Mouse (Mus musculus) frontal cortex, postnatal 10 days (tissue): ENCODE measurements around the gene Rp9.
"Not testable (repeated sequence)": the region's sequence is repeated elsewhere in the genome, so short reads cannot be mapped to it uniquely, and the experiment has no call there.

Experiments used
- DNase-seq, 2 experiments: peaks; one replicate each; pipeline ENCODE4 v3.0.0; 2022; ENCODE audit warnings: low spot score in 2 of 2, mixed read lengths in 1 of 2

Rp9 gene

DNA sequence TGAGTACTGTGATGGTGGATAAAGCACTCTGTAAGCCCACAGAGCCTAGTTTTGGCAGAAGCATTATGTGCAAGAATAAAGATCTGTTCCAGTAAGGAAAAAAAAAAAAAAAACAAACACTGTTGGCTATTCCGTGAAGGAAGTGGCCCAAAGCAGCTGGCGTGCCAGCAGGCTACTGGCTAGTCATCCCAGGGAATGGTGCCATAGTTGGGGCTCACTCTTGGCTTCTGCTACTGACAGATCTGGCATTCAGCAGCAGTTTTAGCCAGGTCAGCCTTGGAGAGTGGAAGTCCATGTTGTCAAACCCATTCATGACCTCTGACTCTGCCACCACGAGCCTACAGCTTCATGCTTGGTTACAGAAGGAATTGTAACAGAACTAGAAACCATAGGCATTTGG, 7.6 kb downstream of the Rp9 start:
- DNase-seq = peak in 1 of 2 experiments; percentile 44

DNA sequence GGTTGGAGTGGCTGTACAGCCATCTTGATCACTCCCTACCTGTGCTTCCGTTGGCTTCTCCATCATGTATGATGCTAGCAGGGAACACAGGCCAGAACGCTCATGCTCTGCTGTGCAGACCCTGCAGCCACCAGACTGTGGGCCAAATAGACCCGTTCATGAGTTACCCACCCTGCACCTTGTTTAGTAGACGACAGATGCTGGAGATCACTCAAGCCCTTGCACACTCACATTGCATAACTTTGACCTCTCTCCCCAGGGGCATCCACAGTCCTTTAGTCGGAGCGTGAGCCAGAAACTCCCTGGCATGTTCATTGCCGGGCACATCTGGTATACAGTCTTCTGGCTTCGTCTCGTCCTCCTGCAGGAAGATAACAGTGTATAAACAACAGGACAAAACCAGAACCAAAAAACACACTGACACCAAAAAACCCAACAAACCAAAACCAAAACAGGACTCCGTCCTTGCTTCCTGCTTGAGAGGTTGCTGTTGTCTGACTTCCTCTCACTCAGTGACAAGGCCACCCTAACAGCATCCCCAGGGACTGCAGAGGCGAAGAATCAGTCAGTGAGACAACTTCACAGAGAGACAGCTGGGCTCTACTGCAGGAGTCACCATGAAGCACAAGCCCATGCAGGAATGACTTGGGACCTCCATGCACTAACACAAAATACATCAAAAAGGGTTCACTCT, 12.3 kb downstream of the Rp9 start:
- no peak for DNase-seq

GRCm38 (mm10) chr9:22455041-22455440, 14.5 kb downstream of the Rp9 start:
- no peak for DNase-seq

DNA sequence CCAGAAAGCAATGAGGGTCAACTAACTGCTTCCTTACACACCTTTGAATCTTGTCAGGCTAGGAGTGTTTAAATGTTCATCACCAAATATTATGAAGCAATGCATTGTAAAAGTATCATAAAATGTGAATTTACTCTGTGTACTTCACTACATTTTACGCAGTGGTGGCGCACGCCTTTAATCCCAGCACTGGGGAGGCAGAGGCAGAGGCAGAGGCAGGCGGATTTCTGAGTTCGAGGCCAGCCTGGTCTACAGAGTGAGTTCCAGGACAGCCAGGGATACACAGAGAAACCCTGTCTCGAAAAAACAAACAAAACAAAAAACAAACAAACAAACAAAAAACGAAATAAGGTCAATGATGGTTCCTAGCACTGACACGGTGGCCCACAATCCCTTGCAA, 15.6 kb downstream of the Rp9 start, which contains the start of gene Gm17545:
Gm17545 (plus strand) TSS at position 301 of the 400 bp plus-strand sequence.
- DNase-seq = not testable (repeated sequence)

DNA sequence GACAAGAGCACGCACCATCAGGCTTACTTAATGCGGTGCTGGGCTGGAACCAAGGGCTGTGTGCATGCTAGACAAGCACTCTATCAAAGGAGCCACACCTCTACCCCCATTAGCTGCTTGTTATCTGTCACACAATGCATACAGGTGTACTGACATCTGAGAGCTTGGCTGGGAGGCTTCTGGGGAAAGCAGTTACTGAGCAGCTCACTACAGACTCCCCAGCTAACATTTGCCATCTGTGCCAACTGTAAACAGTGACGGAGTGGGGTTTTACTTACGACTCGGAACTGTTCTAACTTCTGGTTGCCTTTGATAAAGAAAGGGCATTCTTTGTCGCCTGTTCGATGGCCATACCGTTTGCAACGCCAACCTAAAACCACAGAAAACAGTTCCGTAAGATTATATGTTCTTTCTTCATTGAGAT, 16.0 kb downstream of the Rp9 start:
- no peak for DNase-seq

DNA sequence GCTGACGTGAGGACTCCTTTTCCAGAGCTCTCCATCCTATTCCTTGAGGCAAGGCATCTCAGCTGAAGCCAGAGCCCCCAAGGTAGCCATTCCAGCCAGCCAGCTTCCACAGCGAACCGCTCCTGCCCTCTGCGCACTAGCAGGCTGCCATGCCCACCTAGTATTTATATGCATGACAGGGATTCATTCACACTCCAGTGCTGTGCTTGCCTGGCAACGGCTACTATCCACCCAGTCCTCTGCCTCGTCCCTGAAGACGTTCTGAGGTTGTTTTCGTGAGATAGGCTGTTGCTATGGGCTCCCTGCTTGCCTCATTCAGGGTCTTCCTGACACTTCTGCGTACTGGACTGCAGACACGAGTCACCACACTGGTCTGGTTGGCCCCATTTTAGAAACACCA, 16.8 kb downstream of the Rp9 start:
- no peak for DNase-seq

DNA sequence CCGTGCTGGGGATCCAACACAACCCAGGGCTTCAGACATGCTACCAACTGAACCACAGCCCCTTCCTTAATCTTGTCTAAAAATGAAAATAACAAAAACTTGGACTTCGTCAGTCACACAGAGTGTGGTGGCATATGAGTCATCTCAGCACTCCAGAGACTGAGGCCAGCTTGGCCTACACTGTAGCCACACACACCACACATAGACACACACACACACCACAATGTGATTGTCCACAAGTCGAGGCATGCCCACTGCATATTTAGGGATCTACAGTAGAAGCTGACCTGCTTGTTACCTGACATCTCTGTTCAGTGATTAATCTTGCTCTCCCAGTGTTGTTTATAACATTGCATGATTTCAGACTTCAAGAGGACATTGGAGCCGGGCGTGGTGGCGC, 20.3 kb downstream of the Rp9 start:
- no peak for DNase-seq

DNA sequence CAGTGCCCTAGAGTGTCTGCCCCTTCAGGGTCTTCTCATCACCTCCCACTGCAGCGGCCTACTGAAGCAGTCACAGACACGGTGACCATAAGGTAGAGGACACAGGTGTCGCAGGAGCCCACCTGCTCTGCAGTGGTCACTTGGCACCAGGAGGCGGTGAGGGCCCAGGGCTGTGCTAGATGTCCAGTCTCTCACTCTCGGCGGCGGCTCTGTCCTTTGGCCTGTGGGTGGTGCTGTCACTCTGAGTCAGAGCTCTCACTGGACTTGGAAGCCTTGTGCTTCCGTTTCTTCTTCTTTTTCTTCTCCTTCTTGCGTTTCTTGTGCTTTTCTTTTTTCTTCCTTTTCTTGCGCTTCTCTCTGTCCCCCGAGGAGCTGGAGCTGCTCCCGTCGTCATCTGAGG, 21.1 kb downstream of the Rp9 start:
- DNase-seq = no peak

GRCm38 (mm10) chr9:22447213-22447612, 22.3 kb downstream of the Rp9 start:
- no peak for DNase-seq

DNA sequence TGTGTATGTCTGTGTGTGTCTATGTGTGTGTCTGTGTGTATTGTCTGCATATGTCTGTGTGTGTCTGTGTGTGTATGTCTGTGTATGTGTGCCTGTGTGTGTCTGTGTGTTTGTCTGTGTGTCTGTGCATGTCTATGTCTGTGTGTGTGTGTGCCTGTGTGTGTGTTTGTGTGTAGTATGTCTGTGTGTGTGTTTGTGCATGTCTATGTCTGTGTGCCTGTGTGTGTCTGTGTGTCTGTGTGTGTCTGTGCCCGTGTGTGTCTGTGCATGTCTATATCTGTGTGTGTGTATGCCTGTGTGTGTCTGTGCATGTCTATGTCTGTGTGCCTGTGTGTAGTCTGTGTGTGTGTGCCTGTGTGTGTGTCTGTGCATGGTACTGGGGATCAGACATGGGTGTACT, 24.4 kb downstream of the Rp9 start:
- no peak for DNase-seq

DNA sequence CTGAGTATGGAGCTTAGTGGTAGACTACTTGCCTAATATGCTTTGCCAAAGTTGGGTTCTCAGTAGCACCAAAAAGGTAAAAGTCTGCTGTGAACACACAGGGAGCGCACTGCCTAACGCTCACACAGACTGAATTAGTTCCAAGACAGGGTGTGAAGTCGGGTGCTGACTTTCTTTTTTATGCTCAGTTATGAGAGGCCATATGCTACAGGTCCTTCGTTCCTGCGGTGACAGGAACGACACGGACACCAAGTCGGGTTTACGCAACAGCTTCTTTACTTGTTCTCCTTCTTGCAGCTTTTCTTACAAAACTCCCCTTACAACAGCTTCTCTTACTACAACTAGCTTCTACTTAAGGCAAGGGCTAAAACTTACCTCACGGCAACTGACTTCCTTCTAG, 26.4 kb downstream of the Rp9 start:
- no peak for DNase-seq

DNA sequence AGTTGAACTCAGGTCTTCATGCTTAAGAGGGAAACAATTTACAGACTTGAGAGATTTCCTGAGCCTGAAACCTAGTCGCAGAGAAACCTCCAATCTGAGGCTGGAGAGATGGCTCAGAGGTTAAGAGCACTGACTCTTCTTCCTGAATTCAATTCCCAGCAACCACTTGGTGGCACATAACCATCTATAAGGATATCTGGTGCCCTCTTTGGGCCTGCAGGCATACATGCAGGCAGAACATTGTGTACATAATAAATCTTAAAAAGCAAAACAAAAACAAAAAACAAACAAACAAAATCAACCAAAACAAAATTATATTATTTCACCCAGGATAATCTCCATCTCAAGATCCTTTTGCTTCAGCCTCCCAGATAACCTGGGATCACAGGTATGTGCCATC, 30.7 kb downstream of the Rp9 start:
- DNase-seq = no peak

GRCm38 (mm10) chr9:22434101-22434500, 35.4 kb downstream of the Rp9 start:
- DNase-seq = no peak

GRCm38 (mm10) chr9:22433221-22433620, 36.3 kb downstream of the Rp9 start:
- no peak for DNase-seq

DNA sequence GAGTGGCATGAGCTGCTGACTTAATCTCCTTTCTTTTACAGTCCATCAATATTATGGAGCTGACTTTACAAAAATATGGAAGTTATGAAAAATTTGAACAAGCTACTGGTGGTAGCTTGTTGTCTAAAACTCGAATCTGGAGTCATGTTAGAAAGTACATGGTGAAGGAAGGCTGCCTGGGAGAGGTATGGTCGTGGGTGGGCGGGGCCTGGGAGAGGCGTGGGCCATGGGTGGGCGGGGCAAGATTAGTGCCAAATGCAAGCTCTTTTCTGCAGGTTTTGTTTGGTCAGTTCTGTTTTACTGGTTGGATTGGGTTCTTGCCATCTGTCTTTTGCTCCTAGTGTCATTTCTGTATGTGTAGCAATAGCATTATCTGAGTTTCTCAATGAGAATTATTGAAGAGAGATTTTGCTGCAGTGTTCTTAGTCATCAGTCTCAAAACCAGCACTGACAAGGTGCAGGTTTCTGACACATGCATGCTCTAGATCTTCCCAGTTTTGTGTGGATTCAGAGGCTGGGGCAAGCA, 39.2 kb downstream of the Rp9 start:
- DNase-seq = no peak

DNA sequence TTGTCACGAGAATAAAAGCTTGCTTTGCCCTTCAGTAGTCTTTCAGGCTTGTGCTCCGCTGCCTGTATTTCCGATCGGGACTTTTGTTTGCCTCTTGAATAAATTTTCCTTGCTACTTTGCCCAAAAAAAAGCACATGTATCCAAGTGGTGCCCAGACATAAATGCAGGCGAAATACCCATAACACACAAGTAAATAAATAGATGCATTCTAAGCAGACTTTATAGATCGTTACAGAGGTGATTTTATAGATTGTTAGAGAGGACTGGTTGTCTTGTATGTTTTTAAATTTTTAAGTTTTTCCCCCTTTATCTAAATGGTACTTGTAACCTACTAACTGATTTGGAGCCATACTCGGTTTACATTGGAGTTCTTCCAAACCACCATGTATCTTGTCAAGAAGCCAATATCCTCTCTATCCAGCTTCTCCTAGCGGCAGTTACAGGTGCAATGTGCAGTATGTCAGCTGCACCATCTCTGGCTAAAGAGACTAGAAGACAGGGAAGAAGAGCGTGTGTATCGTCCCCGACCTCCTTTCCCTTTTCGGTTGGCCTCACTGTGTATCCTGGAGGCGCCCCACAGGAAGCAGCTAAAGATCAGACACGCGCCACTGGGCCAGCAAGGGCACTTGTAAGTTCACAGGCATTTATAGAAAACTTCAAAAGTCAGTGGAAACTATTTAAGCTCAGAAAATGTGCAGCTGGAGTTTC, 39.9 kb downstream of the Rp9 start:
- no peak for DNase-seq

- DNase-seq = no peak
These were observed 40.7 kb downstream of the Rp9 start for GRCm38 (mm10) chr9:22428666-22429410.

DNA sequence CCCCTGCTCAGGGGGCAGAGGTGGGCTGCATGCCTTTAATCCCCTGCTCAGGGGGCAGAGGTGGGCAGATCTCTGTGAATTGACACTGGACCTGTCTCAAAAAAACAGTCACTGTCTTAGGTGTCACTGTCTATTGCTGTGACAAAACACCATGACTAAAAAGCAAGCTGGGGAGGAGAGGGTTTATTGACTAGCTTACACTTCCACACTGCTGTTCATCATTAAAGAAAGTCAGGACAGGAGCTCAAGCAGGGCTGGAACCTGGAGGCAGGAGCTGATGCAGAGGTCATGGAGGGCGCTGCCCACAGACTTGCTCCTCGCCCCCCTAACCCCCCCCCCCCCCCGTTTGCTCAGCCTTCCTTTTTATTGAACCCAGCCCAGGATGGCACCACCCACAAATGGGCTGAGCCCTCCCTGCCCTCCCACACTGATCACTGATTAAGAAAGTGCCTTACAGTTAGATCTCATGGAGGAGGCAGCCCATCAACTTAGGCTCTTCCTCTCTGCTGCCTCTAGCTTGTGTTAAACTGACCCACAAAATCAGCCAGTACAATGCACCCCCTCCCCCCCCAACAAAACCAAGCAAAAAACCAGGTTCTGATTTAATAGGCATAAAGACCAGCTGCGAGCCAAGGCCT, 41.4 kb downstream of the Rp9 start:
- no peak for DNase-seq

GRCm38 (mm10) chr9:22424719-22425118, 44.8 kb downstream of the Rp9 start:
- DNase-seq = no peak

- no peak for DNase-seq
These were observed 45.3 kb downstream of the Rp9 start for GRCm38 (mm10) chr9:22424196-22424595.

GRCm38 (mm10) chr9:22423507-22423906, 46.0 kb downstream of the Rp9 start:
- no peak for DNase-seq

GRCm38 (mm10) chr9:22422559-22422958, 47.0 kb downstream of the Rp9 start:
- DNase-seq = no peak
